Mouse (Mus musculus) liver, adult 2 months (tissue): ENCODE results near the gene Tas1r1. TPM values are rescaled to one million over a fixed set of nuclear protein-coding genes. Genes with fewer than 3 reads are reported as not detected.

ENCODE experiments used
- DNase-seq: peaks from one replicate; pipeline ENCODE4 v3.0.0-alpha.2; 2011; ENCODE audit warnings: low read depth, low spot score; ENCODE audit errors: extremely low read depth
- H3K27ac ChIP-seq: fragments of 200-500 bp; replicated peaks from 2 replicates; pipeline ENCODE4 v1.5.1; 2012; ENCODE audit warnings: low read depth, mild to moderate bottlenecking, control low read depth, inconsistent platforms, low read length; ENCODE audit not compliant: insufficient read depth
- H3K27me3 ChIP-seq: fragments of 200-500 bp; 2 replicates; pipeline ENCODE4 v1.6.1; 2012; ENCODE audit warnings: mild to moderate bottlenecking, moderate library complexity, low read length, inconsistent platforms; ENCODE audit not compliant: control insufficient read depth, insufficient read depth
- H3K36me3 ChIP-seq: fragments of 200-500 bp; 2 replicates; pipeline ENCODE4 v1.6.1; 2012; ENCODE audit warnings: low read length, inconsistent platforms; ENCODE audit not compliant: control insufficient read depth, insufficient read depth
- H3K4me1 ChIP-seq: fragments of 200-500 bp; 2 replicates; pipeline ENCODE4 v1.6.1; 2011; ENCODE audit warnings: low read length; ENCODE audit not compliant: control insufficient read depth, insufficient read depth
- H3K4me3 ChIP-seq: fragments of 200-500 bp; 2 replicates; pipeline ENCODE4 v1.5.1; 2011; ENCODE audit warnings: low read depth, mild to moderate bottlenecking, control low read depth, low read length, moderate library complexity; ENCODE audit not compliant: insufficient read depth
- H3K79me2 ChIP-seq: fragments of 200-500 bp; 2 replicates; pipeline ENCODE4 v1.6.1; 2012; ENCODE audit warnings: inconsistent platforms, mild to moderate bottlenecking, low read length, moderate library complexity; ENCODE audit not compliant: control insufficient read depth, insufficient read depth
- H3K9ac ChIP-seq: fragments of 200-500 bp; 2 replicates; pipeline ENCODE4 v1.6.1; 2012; ENCODE audit warnings: low read depth, mild to moderate bottlenecking, control low read depth, inconsistent platforms, low read length
- CTCF ChIP-seq: fragments of 200-500 bp; IDR thresholded peaks from 2 replicates; pipeline ENCODE4 v1.5.1; 2011; ENCODE audit warnings: low read depth, low read length, control low read depth
- POLR2A ChIP-seq: fragments of 200-500 bp; IDR thresholded peaks from 2 replicates; pipeline ENCODE4 v1.6.1; 2011; ENCODE audit warnings: low read length, control low read depth; ENCODE audit not compliant: insufficient read depth; ENCODE audit errors: extremely low read depth
- WGBS: fragments of 180-500 bp; shearing (Covaris S2); methylation state at CpG from one replicate; pipeline ENCODE4 v1.1.7; 2018; 5-methylcytosine and 5-hydroxymethylcytosine counted together
- polyA plus RNA-seq: library from polyadenylated mRNA; depleted of rRNA; stranded (reverse); fragments of >200 nt; gene quantifications from 2 replicates; pipeline ENCODE4 v1.2.3, GENCODE M21; 2012
- total RNA-seq: library from RNA; depleted of rRNA; stranded (reverse); fragments of >200 nt; gene quantifications from 2 replicates; pipeline ENCODE4 v1.2.3, GENCODE M21; 2014

Tas1r1 gene
- total and polyA plus RNA-seq, 2 experiments: not detected

DNA sequence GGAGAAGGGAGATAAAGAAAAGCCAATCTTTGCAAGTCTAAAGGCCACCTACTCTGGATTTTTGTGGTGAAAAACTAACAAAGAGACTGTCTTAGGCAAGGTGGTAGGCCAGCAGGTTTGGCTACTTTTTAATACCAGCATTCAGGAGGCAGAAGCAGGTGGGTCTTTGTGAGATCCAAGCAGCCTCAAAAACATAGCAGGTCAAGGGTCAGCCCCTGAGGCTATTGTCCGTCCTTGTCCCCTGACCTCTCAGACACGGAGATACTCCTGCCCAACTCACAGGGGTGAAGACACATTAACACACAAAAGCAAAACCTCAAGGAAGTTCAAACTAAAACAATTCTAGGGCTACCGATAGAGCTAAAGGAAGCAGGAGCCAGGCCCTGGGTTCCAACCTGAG is 31.6 kb downstream of the Tas1r1 start:
- no peak for DNase-seq
- H3K4me1 ChIP-seq: peaks cover 7% of the 10 kb centered on the region
- WGBS: 45% methylated on average over 3 of the region's 3 CpGs

DNA sequence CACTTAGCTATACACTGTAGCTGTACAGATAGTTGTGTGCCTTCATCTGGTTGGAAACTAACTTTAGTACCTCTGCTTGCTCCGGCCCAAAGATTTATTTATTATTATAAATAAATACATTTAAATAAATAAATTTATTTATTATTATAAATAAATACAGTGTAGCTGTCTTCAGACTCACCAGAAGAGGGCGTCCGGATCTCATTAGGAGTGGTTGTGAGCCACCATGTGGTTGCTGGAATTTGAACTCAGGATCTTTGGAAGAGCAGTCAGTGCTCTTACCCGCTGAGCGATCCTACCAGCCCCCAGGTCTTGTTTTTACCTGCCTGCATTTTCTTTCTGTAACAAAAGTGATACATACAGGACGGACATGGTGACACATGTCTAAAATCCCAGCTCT is 32.2 kb downstream of the Tas1r1 start:
- H3K9ac ChIP-seq: no peak overlapping the region
- H3K27me3 ChIP-seq: no peaks in the 10 kb centered on the region
- H3K27ac ChIP-seq: no peak overlapping the region
- WGBS: 68% methylated on average over 6 of the region's 6 CpGs
- H3K36me3 ChIP-seq: no peaks in the 10 kb centered on the region
- peaks cover 7% of the 10 kb centered on the region; the same call in 1 of the 2 replicates for H3K4me1 ChIP-seq
- H3K79me2 ChIP-seq: peaks cover 9% of the 10 kb centered on the region; the same call in 1 of the 2 replicates
- H3K4me3 ChIP-seq: no peak overlapping the region
- TF ChIP-seq POLR2A (no peak), CTCF (peak; percentile 12; the same call in 1 of the 2 replicates)
- DNase-seq: peak; percentile 51

More for the DNA sequence above, 31.6 kb downstream of the Tas1r1 start:
- no peak overlapping the region for H3K4me3 ChIP-seq
- peaks cover 9% of the 10 kb centered on the region; the same call in 1 of the 2 replicates for H3K79me2 ChIP-seq
- H3K9ac ChIP-seq: no peak overlapping the region
- TF ChIP-seq POLR2A (no peak), CTCF (no peak)
- no peaks in the 10 kb centered on the region for H3K27me3 ChIP-seq
- no peak overlapping the region for H3K27ac ChIP-seq
- no peaks in the 10 kb centered on the region for H3K36me3 ChIP-seq

DNA sequence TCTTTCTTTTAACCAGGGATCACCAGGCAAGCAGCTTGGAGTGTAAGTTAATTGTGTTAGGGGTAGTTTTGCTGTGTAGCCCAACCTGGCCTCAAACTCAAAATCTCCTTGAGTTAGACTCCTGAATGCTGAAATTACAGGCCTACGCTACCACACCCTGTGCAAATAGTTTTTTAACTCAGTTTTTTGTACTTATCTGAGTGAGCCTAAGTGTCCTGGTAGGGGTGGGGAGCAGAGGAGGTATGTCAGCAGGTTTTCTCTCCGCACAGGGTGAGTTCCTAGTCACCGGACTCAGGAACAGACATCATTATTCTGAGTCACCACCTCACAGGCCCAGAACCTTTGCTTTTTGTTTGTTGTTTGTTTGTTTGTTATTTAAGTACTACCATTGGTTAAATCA is 36.3 kb downstream of the Tas1r1 start:
- Histone ChIP-seq H3K36me3 (no peaks in the 10 kb centered on the region), H3K4me1 (no peaks in the 10 kb centered on the region), H3K27me3 (no peaks in the 10 kb centered on the region), H3K9ac (no peak overlapping the region), H3K4me3 (no peak overlapping the region), H3K79me2 (no peaks in the 10 kb centered on the region), H3K27ac (no peak overlapping the region)
- no peak for DNase-seq
- WGBS: 95% methylated on average over 3 of the region's 3 CpGs
- no peak for TF ChIP-seq CTCF
- no peak for TF ChIP-seq POLR2A

DNA sequence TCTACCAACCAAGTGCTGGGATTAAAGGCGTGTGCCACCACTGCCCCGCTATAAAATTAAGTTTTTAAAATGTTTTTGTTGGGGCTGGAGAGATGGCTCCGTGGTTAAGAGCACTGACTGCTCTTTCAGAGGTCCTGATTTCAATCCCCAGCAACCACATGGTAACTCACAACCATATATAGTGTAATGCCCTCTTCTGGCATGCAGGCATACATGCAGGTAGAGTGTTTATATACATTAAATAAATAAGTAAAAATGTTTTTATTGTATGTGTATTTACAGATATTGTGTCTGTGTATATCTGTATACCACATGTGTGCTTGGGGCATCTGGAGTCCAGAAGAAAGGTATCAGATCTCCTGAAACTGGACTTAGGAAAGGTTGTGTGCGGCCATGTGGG is 37.0 kb downstream of the Tas1r1 start:
- no peak overlapping the region for H3K4me3 ChIP-seq
- TF ChIP-seq CTCF: no peak
- no peak for TF ChIP-seq POLR2A
- H3K27ac ChIP-seq: no peak overlapping the region
- no peak overlapping the region for H3K9ac ChIP-seq
- no peaks in the 10 kb centered on the region for H3K79me2 ChIP-seq
- WGBS: 90% methylated on average over 4 of the region's 4 CpGs
- H3K4me1 ChIP-seq: no peaks in the 10 kb centered on the region
- H3K27me3 ChIP-seq: no peaks in the 10 kb centered on the region
- no peak for DNase-seq
- H3K36me3 ChIP-seq: no peaks in the 10 kb centered on the region

DNA sequence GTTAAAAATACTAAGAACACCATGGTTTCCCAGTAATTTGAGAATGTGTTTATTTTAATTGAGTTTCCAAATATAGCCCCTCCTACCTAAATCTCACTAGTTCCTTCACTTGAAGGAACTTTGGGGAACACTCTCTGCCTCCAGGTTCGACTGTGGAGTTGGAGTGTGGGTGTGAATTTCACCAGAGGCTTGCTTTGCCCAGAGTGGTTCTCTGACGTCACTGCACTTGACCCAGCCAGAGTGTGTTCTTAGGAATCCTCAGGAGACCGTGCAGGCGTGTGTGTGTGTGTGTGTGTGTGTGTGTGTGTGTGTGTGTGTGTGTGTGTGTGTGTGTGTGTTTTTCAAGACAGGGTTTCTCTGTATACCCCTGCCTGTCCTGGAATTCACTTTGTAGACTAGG is 37.5 kb downstream of the Tas1r1 start:
- no peak overlapping the region for H3K27ac ChIP-seq
- H3K79me2 ChIP-seq: 0 out of 2 replicates have a peak, but pooled peaks cover under 1% of the 10 kb centered on the region
- H3K36me3 ChIP-seq: no peaks in the 10 kb centered on the region
- no peak overlapping the region for H3K4me3 ChIP-seq
- H3K4me1 ChIP-seq: no peaks in the 10 kb centered on the region
- 58% methylated on average over 4 of the region's 4 CpGs for WGBS
- TF ChIP-seq POLR2A (no peak), CTCF (no peak)
- H3K27me3 ChIP-seq: no peaks in the 10 kb centered on the region
- no peak for DNase-seq
- no peak overlapping the region for H3K9ac ChIP-seq

DNA sequence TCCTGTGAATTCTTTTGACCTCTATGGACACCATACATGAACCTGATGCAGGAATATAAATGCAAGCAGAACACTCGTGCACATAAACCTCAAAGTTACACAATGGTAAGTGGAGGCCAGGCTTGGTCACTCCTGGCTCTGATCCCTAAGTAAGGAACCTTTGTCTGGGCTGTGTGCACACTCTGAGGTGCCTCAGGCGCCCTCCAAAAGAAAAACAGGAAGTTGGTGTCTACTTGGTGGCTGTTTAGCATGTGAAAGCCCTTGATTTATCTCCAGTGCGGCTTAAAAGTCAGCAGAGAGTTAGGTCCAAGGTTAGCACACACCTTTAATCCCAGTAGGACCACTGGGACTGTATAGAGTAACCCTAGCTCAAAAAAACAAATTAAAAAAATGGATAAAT is 38.9 kb downstream of the Tas1r1 start:
- Histone ChIP-seq H3K79me2 (0 out of 2 replicates have a peak, but pooled peaks cover 7% of the 10 kb centered on the region), H3K27me3 (no peaks in the 10 kb centered on the region), H3K36me3 (no peaks in the 10 kb centered on the region), H3K9ac (no peak overlapping the region), H3K4me1 (no peaks in the 10 kb centered on the region), H3K4me3 (no peak overlapping the region), H3K27ac (no peak overlapping the region)
- no peak for TF ChIP-seq POLR2A
- TF ChIP-seq CTCF: no peak
- no peak for DNase-seq
- 78% methylated on average over 3 of the region's 3 CpGs for WGBS
